Mouse (Mus musculus) midbrain, postnatal 0 days (tissue): Measurements from ENCODE around the gene Gm10961. TPM values are rescaled to one million over a fixed set of nuclear protein-coding genes. Genes with fewer than 3 reads are reported as not detected.

ENCODE experiments used
- ATAC-seq: fragments of 200-750 bp; cut with Nextera tagmentation; 2 replicates; pipeline ENCODE4 v1.8.0; 2017; ENCODE audit warnings: moderate number of reproducible peaks, mild to moderate bottlenecking, moderate TSS enrichment, moderate library complexity; ENCODE audit not compliant: low FRiP score
- DNase-seq: peaks from one replicate; pipeline ENCODE4 v3.0.0-alpha.2; 2015; ENCODE audit warnings: low spot score
- H3K27ac ChIP-seq: fragments of 300-500 bp; sonication (generic); 2 replicates; pipeline ENCODE4 v1.5.1; 2014; ENCODE audit warnings: low read depth, mild to moderate bottlenecking, low read length, mixed read lengths
- H3K27me3 ChIP-seq: fragments of 300-500 bp; sonication (generic); 2 replicates; pipeline ENCODE4 v1.6.1; 2014; ENCODE audit warnings: low read length, control low read depth, mixed read lengths; ENCODE audit not compliant: insufficient read depth
- H3K36me3 ChIP-seq: fragments of 300-500 bp; sonication (generic); 2 replicates; pipeline ENCODE4 v1.6.1; 2014; ENCODE audit warnings: low read length, control low read depth, mixed read lengths; ENCODE audit not compliant: insufficient read depth
- H3K4me1 ChIP-seq: fragments of 300-500 bp; sonication (generic); 2 replicates; pipeline ENCODE4 v1.6.1; 2014; ENCODE audit warnings: mild to moderate bottlenecking, control low read depth, antibody characterized with exemption, low read length, mixed read lengths; ENCODE audit not compliant: insufficient read depth
- H3K4me2 ChIP-seq: fragments of 300-500 bp; sonication (generic); 2 replicates; pipeline ENCODE4 v1.6.1; 2014; ENCODE audit warnings: low read depth, mild to moderate bottlenecking, low read length, mixed read lengths; ENCODE audit not compliant: poor library complexity, severe bottlenecking
- H3K4me3 ChIP-seq: fragments of 300-500 bp; sonication (generic); 2 replicates; pipeline ENCODE4 v1.5.1; 2014; ENCODE audit warnings: low read depth, mild to moderate bottlenecking, low read length, moderate library complexity
- H3K9ac ChIP-seq: fragments of 300-500 bp; sonication (generic); replicated peaks from 2 replicates; pipeline ENCODE4 v1.6.1; 2014; ENCODE audit warnings: mild to moderate bottlenecking, low read length, moderate library complexity, mixed read lengths; ENCODE audit not compliant: poor library complexity, severe bottlenecking
- H3K9me3 ChIP-seq: fragments of 300-500 bp; sonication (generic); 2 replicates; pipeline ENCODE4 v1.6.1; 2016; ENCODE audit warnings: low read length, control low read depth
- CTCF ChIP-seq: IDR thresholded peaks from 2 replicates; pipeline ENCODE4 v1.5.1; 2016; ENCODE audit warnings: antibody characterized with exemption, mild to moderate bottlenecking
- WGBS: fragments of 180-500 bp; shearing (Covaris S2); extraction: QIAGEN DNeasy Blood & Tissue Kit; methylation state at CpG from one replicate; pipeline ENCODE4 v1.1.7; 2014; 5-methylcytosine and 5-hydroxymethylcytosine counted together
- polyA plus RNA-seq: library from polyadenylated mRNA; unstranded; fragments of >200 nt; fragmentation: Nextera tagmentation; extraction: Ambion mirVana; gene quantifications from 2 replicates; pipeline ENCODE4 v1.2.1, GENCODE M21; 2015
- total RNA-seq: library from RNA; depleted of rRNA; stranded (reverse); fragments of >200 nt; gene quantifications from 2 replicates; pipeline ENCODE4 v1.2.3, GENCODE M21; 2014

Gm10961 gene
- total and polyA plus RNA-seq, 2 experiments from 2014 or later: not detected

DNA sequence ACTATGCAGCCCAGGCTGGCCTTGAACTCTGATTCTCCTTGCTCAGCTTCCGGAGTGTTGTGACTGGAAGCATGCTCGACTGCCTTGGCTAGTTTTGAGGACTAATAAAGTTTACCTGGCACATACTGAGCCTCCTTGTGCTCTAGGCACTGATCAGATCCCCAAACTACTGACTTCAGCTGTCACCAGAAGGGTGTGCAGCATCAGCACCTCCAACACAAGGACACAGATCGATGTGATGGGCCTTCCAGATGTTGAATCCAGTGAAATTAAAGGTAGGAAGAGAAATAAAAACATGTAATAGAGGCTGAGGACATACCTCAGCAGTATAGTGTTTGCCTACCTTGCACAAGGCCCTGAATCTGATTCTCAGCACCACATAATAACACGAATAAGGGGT is 1.7 kb upstream of the Gm10961 start:
- Histone ChIP-seq H3K4me1 (peaks cover 7% of the 10 kb centered on the region), H3K9ac (no peak overlapping the region), H3K4me2 (no peak overlapping the region), H3K36me3 (peaks cover 40% of the 10 kb centered on the region), H3K4me3 (no peak overlapping the region), H3K27ac (no peak overlapping the region), H3K9me3 (no peaks in the 10 kb centered on the region), H3K27me3 (no peaks in the 10 kb centered on the region)
- no peak for TF ChIP-seq CTCF
- ATAC-seq (no peak), DNase-seq (no peak)
- WGBS: 95% methylated on average over 4 of the region's 4 CpGs

DNA sequence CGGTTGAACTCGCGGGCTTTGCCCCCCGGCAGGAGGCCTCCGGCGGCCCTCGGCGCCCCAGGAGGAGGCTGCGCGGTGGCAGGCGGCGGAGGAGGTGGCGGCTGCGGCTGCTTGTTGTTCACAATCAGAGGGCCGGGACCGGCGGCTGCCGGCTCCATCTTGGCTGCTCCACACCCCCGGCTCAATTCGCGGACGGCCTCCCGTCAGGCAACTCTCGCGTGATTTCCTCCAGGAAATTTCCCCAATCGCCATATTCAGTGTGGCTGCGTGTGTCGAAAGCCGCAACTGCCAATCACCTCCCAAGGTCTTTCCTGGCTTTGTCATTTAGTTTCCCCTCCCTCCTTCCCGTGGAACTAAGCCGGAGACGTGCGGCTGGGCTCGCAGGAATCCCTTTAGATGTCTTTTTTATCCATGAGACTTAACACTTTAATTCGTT is 419 bp downstream of the Gm10961 start, which contains the start of gene Strip1:
Gene Strip1, minus strand, starts transcription at position 172 of the 436 bp plus-strand sequence.
- H3K9me3 ChIP-seq: no peaks in the 10 kb centered on the region
- peak within 1 kb of the TSS; percentile 86 for H3K4me3 ChIP-seq
- peaks cover 18% of the 10 kb centered on the region for H3K36me3 ChIP-seq
- peaks cover 7% of the 10 kb centered on the region for H3K4me1 ChIP-seq
- no peaks in the 10 kb centered on the region for H3K27me3 ChIP-seq
- peak within 1 kb of the TSS; percentile 73 for H3K4me2 ChIP-seq
- ATAC-seq (peak; percentile 96), DNase-seq (peak; percentile 98)
- TF ChIP-seq CTCF: no peak
- peak within 1 kb of the TSS; percentile 98 for H3K27ac ChIP-seq
- WGBS: under 1% methylated on average over 35 of the region's 35 CpGs
- peak within 1 kb of the TSS; percentile 91 for H3K9ac ChIP-seq

DNA sequence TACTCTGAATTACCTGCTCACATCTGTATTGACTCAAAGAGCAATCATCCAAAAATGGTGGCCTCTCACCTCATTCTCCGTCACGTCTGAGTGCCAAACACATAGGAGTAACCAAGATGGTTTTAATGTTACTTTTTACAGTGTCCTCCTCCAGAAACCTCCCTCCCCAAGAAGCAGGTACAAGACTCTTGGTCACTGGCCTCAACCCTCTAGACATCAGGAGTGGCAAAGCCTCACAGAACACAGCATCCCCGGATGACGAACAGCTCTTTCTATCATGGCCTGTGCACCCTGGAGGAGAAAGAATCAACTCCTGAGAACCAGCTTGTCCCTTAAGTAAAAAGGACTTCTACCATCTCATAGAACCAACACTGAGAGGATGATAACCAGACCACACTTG is 1.7 kb downstream of the Gm10961 start:
- Histone ChIP-seq H3K27ac (no peak overlapping the region), H3K9me3 (no peaks in the 10 kb centered on the region), H3K4me1 (peaks cover 7% of the 10 kb centered on the region), H3K4me2 (no peak overlapping the region), H3K27me3 (no peaks in the 10 kb centered on the region), H3K4me3 (no peak overlapping the region), H3K9ac (no peak overlapping the region), H3K36me3 (peaks cover 6% of the 10 kb centered on the region; the same call in 1 of the 2 replicates)
- 94% methylated on average over 4 of the region's 4 CpGs for WGBS
- DNase-seq (no peak), ATAC-seq (no peak)
- TF ChIP-seq CTCF: no peak

DNA sequence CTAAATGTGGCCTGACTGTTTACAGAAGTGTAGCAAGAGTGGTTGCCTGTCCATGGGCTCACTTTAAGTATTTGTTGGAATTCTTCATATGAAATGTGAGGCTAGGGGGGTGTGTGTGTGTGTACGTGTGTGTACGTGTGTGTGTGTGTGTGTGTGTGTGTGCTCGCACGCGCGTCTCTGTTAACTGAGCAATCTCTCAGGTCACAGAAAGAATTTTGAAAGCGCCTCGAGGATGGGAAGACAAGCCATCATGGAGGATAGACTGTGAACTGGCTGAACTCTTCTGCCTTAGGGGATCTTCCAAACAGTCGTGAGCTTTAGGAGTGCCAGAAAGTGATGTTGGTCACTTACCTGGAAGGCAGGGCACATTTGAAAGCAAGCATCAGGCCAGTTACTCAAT is 2.8 kb downstream of the Gm10961 start:
- no peaks in the 10 kb centered on the region for H3K27me3 ChIP-seq
- H3K9ac ChIP-seq: no peak overlapping the region
- DNase-seq (no peak), ATAC-seq (no peak)
- H3K4me3 ChIP-seq: no peak overlapping the region
- H3K9me3 ChIP-seq: no peaks in the 10 kb centered on the region
- no peak overlapping the region for H3K4me2 ChIP-seq
- no peak for TF ChIP-seq CTCF
- 0 out of 2 replicates have a peak, but pooled peaks cover under 1% of the 10 kb centered on the region for H3K36me3 ChIP-seq
- no peak overlapping the region for H3K27ac ChIP-seq
- peaks cover 7% of the 10 kb centered on the region for H3K4me1 ChIP-seq
- 95% methylated on average over 9 of the region's 9 CpGs for WGBS

DNA sequence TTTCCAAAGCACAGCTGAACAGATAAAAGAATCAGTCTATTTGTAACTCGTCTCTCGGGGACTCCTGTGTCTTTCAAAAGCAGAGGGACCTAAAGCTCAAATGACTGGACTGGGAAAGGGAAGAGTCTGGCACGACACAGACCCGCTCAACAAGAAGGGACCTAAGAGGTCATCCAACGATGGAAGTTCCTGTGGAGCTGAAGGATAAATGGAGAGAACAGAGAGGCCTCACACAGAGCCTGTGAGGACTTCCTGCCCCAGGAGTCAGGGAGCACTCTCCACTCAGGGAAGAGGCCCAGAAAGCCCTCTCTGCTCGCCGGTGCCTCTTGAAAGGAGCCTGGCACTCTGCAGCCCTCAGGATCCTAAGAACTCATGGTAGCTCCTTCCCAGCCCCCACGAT is 4.7 kb downstream of the Gm10961 start:
- Histone ChIP-seq H3K27ac (no peak overlapping the region), H3K9ac (no peak overlapping the region), H3K4me3 (no peak overlapping the region), H3K27me3 (no peaks in the 10 kb centered on the region), H3K9me3 (no peaks in the 10 kb centered on the region), H3K4me2 (no peak overlapping the region), H3K4me1 (no peaks in the 10 kb centered on the region), H3K36me3 (no peaks in the 10 kb centered on the region)
- ATAC-seq (no peak), DNase-seq (no peak)
- no peak for TF ChIP-seq CTCF
- WGBS: 45% methylated on average over 8 of the region's 8 CpGs

DNA sequence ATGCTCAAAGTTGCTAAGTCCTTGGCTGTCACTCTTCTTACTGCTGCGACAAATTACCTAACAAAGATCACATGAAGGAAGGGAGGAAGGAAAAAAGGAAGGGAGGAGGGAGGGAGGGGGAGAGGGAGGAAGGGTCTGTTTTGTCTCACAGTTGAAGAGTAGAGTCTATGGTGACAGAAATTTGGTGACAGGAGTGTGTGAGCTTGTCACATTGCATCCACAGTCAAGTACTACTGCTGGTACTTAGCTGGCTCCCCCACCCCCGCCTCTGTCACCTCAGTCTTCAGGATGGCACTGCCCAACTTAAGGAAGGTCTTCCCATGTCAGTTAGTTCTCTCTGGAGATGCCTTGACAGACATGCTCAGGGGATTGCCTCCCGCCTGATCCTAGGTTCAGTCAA is 5.1 kb downstream of the Gm10961 start:
- no peaks in the 10 kb centered on the region for H3K36me3 ChIP-seq
- ATAC-seq (no peak), DNase-seq (no peak)
- no peak overlapping the region for H3K27ac ChIP-seq
- TF ChIP-seq CTCF: no peak
- 86% methylated on average over 3 of the region's 3 CpGs for WGBS
- H3K9ac ChIP-seq: no peak overlapping the region
- H3K27me3 ChIP-seq: no peaks in the 10 kb centered on the region
- no peaks in the 10 kb centered on the region for H3K4me1 ChIP-seq
- no peaks in the 10 kb centered on the region for H3K9me3 ChIP-seq
- no peak overlapping the region for H3K4me3 ChIP-seq
- no peak overlapping the region for H3K4me2 ChIP-seq
